Mouse (Mus musculus): ENCODE data around the gene Phb2.

DNA sequence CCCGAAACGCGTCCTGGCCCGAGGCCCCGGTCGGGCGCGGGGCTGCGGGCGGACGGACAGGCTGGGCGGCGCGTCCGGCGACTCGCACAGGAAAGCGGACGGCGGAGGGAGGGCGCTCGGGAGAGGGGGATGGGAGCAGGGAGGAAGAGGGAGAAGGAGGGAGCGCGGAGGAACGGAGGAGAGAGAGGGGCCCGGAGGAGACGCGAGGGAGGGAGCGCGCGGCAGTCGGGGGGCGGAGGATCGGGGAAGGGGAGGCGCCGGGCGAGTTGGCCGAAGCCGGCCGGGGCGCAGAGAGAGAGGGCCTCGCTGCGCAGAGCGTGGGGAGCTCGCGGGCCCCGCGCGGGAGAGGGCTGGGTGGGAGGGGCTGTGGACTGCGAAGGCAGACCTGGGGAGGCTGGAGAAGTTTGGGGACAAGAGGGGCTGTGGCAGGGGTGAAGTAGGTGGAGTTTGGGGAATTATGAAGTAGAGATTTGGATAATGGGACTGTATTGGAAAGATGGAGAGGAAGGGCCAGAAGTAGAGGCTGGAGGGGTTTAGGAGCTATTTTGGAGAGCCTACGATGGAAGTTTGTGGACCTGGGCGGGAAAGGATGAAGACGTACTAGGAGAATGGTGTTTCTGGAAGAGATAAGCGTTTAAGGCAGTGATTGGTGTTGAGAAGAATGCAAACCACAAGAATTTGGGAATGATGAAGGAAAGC lies 44.7 kb downstream of the Phb2 start:
- no peak for TF ChIP-seq TAL1 (conservative IDR thresholded peaks at IDR 0.05; ENCODE audit: low read depth, low read length)
- no peak for TF ChIP-seq CTCF (IDR thresholded peaks at IDR 0.05; ENCODE audit: low read depth, low read length)
- no peak for TF ChIP-seq GATA2 (IDR thresholded peaks at IDR 0.05; ENCODE audit: borderline replicate concordance, low read depth, low read length)
- TF ChIP-seq POLR2AphosphoS5 (IDR thresholded peaks at IDR 0.05; ENCODE audit: insufficient replicate concordance, low read depth, low read length) = no peak
- TF ChIP-seq GATA1 (IDR thresholded peaks at IDR 0.05; ENCODE audit: borderline replicate concordance, low read length) = no peak
